Mouse (Mus musculus) midbrain, embryonic 16.5 days (tissue): ENCODE data around the gene Bcl2a1d. TPM values are rescaled to one million over a fixed set of nuclear protein-coding genes. Genes with fewer than 3 reads are reported as not detected.
"Not testable (repeated sequence)": the region's sequence is repeated elsewhere in the genome, so short reads cannot be mapped to it uniquely, and the experiment has no call there.

ENCODE experiments used
- ATAC-seq: fragments of 200-750 bp; cut with Nextera tagmentation; 2 replicates; pipeline ENCODE4 v1.8.0; 2017; ENCODE audit warnings: moderate TSS enrichment
- H3K27ac ChIP-seq: fragments of 300-500 bp; sonication (generic); 2 replicates; pipeline ENCODE4 v1.5.1; 2014; ENCODE audit warnings: mild to moderate bottlenecking, low read length, mixed read lengths
- H3K27me3 ChIP-seq: fragments of 300-500 bp; sonication (generic); 2 replicates; pipeline ENCODE4 v1.6.1; 2014; ENCODE audit warnings: low read depth, low read length, mixed read lengths; ENCODE audit not compliant: control insufficient read depth, insufficient read depth
- H3K36me3 ChIP-seq: fragments of 300-500 bp; sonication (generic); 2 replicates; pipeline ENCODE4 v1.6.1; 2014; ENCODE audit warnings: mild to moderate bottlenecking, low read length, moderate library complexity, mixed read lengths; ENCODE audit not compliant: control insufficient read depth, insufficient read depth
- H3K4me1 ChIP-seq: fragments of 300-500 bp; sonication (generic); 2 replicates; pipeline ENCODE4 v1.6.1; 2014; ENCODE audit warnings: mild to moderate bottlenecking, low read length, mixed read lengths; ENCODE audit not compliant: control insufficient read depth, insufficient read depth
- H3K4me2 ChIP-seq: fragments of 300-500 bp; sonication (generic); 2 replicates; pipeline ENCODE4 v1.6.1; 2014; ENCODE audit warnings: mild to moderate bottlenecking, low read length, mixed read lengths
- H3K4me3 ChIP-seq: fragments of 300-500 bp; sonication (generic); 2 replicates; pipeline ENCODE4 v1.5.1; 2014; ENCODE audit warnings: low read depth, mild to moderate bottlenecking, low read length, moderate library complexity, mixed read lengths
- H3K9ac ChIP-seq: fragments of 300-500 bp; sonication (generic); 2 replicates; pipeline ENCODE4 v1.6.1; 2014; ENCODE audit warnings: low read depth, low read length, mixed read lengths
- H3K9me3 ChIP-seq: fragments of 300-500 bp; sonication (generic); replicated peaks from 2 replicates; pipeline ENCODE4 v1.6.1; 2014; ENCODE audit warnings: mild to moderate bottlenecking, low read length, mixed read lengths; ENCODE audit not compliant: control insufficient read depth, poor library complexity, severe bottlenecking
- WGBS: fragments of 180-500 bp; shearing (Covaris S2); extraction: QIAGEN DNeasy Blood & Tissue Kit; methylation state at CpG from one replicate; pipeline ENCODE4 v1.1.7; 2014; 5-methylcytosine and 5-hydroxymethylcytosine counted together
- polyA plus RNA-seq: library from polyadenylated mRNA; unstranded; fragments of >200 nt; fragmentation: Nextera tagmentation; extraction: Ambion mirVana; gene quantifications from 2 replicates; pipeline ENCODE4 v1.2.1, GENCODE M21; 2015

The Bcl2a1d gene
- 0.32 TPM in 1 of 2 replicates, not detected in the other for polyA plus RNA-seq

GRCm38 (mm10) chr9:88731728-88732127, at the start of gene Bcl2a1d:
Bcl2a1d (minus strand) TSS chr9:88731914.
- 96% methylated on average over 5 of the region's 5 CpGs for WGBS
- H3K4me3 ChIP-seq, ATAC-seq, H3K27ac ChIP-seq, H3K9ac ChIP-seq, H3K27me3 ChIP-seq, H3K9me3 ChIP-seq, H3K4me1 ChIP-seq, H3K36me3 ChIP-seq, H3K4me2 ChIP-seq: not testable (repeated sequence)

GRCm38 (mm10) chr9:88770239-88770638, 38.5 kb upstream of the Bcl2a1d start:
- H3K27me3 ChIP-seq, H3K4me2 ChIP-seq, H3K4me3 ChIP-seq, H3K9me3 ChIP-seq, H3K36me3 ChIP-seq, H3K27ac ChIP-seq, H3K4me1 ChIP-seq, H3K9ac ChIP-seq, ATAC-seq: not testable (repeated sequence)
- 91% methylated on average over 2 of the region's 6 CpGs for WGBS

GRCm38 (mm10) chr9:88769470-88769869, 37.8 kb upstream of the Bcl2a1d start:
- H3K27me3 ChIP-seq, H3K4me3 ChIP-seq, H3K9me3 ChIP-seq, H3K9ac ChIP-seq, H3K36me3 ChIP-seq, H3K27ac ChIP-seq, ATAC-seq, H3K4me1 ChIP-seq, H3K4me2 ChIP-seq: not testable (repeated sequence)
- 80% methylated on average over 3 of the region's 5 CpGs for WGBS

- H3K36me3 ChIP-seq, H3K27ac ChIP-seq, H3K4me3 ChIP-seq, H3K4me1 ChIP-seq, H3K9ac ChIP-seq, H3K27me3 ChIP-seq, H3K4me2 ChIP-seq, H3K9me3 ChIP-seq, ATAC-seq: not testable (repeated sequence)
- no CpG with 5 or more reads among the region's 2 CpGs for WGBS
Measured at GRCm38 (mm10) chr9:88746687-88747086, 15.0 kb upstream of the Bcl2a1d start.

GRCm38 (mm10) chr9:88746046-88746445, 14.3 kb upstream of the Bcl2a1d start:
- H3K4me3 ChIP-seq, H3K9ac ChIP-seq, H3K36me3 ChIP-seq, H3K27me3 ChIP-seq, ATAC-seq, H3K27ac ChIP-seq, H3K4me2 ChIP-seq, H3K4me1 ChIP-seq, H3K9me3 ChIP-seq: not testable (repeated sequence)
- no CpG with 5 or more reads among the region's 2 CpGs for WGBS

GRCm38 (mm10) chr9:88735289-88735688, 3.6 kb upstream of the Bcl2a1d start:
- H3K4me3 ChIP-seq, H3K9ac ChIP-seq, H3K36me3 ChIP-seq, H3K27ac ChIP-seq, H3K9me3 ChIP-seq, H3K4me2 ChIP-seq, H3K4me1 ChIP-seq, H3K27me3 ChIP-seq, ATAC-seq: not testable (repeated sequence)

- 83% methylated on average over 1 of the region's 1 CpGs for WGBS
- H3K9me3 ChIP-seq, H3K27me3 ChIP-seq, H3K4me3 ChIP-seq, ATAC-seq, H3K4me2 ChIP-seq, H3K27ac ChIP-seq, H3K9ac ChIP-seq, H3K4me1 ChIP-seq, H3K36me3 ChIP-seq: not testable (repeated sequence)
Measured at GRCm38 (mm10) chr9:88733182-88733581, 1.5 kb upstream of the Bcl2a1d start.

- H3K4me1 ChIP-seq, H3K9me3 ChIP-seq, H3K9ac ChIP-seq, H3K4me3 ChIP-seq, H3K27me3 ChIP-seq, H3K4me2 ChIP-seq, H3K36me3 ChIP-seq, H3K27ac ChIP-seq, ATAC-seq: not testable (repeated sequence)
- WGBS, result 80% methylated on average over 1 of the region's 3 CpGs
Measured at GRCm38 (mm10) chr9:88732334-88732733, 620 bp upstream of the Bcl2a1d start.

GRCm38 (mm10) chr9:88728311-88728710, 3.4 kb downstream of the Bcl2a1d start:
- H3K27ac ChIP-seq, H3K4me1 ChIP-seq, H3K9me3 ChIP-seq, H3K4me3 ChIP-seq, H3K9ac ChIP-seq, H3K4me2 ChIP-seq, H3K27me3 ChIP-seq, ATAC-seq, H3K36me3 ChIP-seq: not testable (repeated sequence)

- H3K27ac ChIP-seq, H3K4me2 ChIP-seq, H3K4me1 ChIP-seq, H3K27me3 ChIP-seq, H3K9ac ChIP-seq, H3K4me3 ChIP-seq, ATAC-seq, H3K36me3 ChIP-seq, H3K9me3 ChIP-seq: not testable (repeated sequence)
Measured at GRCm38 (mm10) chr9:88721628-88722027, 10.1 kb downstream of the Bcl2a1d start.
